Mouse (Mus musculus) bone marrow macrophage, adult 2 months (primary cell): ENCODE measurements around the gene Gm28230. TPM values are rescaled to one million over a fixed set of nuclear protein-coding genes. Genes with fewer than 3 reads are reported as not detected.
A peak's percentile ranks its signal among the peaks of the same experiment; 100 is the strongest.

Experiments used
- H3K27ac ChIP-seq: 2 replicates; pipeline ENCODE4 v1.5.1; 2012; ENCODE audit warnings: low read depth, low read length; ENCODE audit not compliant: insufficient read depth
- H3K4me1 ChIP-seq: 2 replicates; pipeline ENCODE4 v1.6.1; 2012; ENCODE audit warnings: low read length; ENCODE audit not compliant: control insufficient read depth, insufficient read depth
- H3K4me3 ChIP-seq: 2 replicates; pipeline ENCODE4 v1.5.1; 2012; ENCODE audit warnings: mild to moderate bottlenecking, low read length, moderate library complexity; ENCODE audit not compliant: insufficient read depth
- CTCF ChIP-seq: IDR thresholded peaks from 2 replicates; pipeline ENCODE4 v1.5.1; 2012; ENCODE audit warnings: low read depth, mild to moderate bottlenecking, low read length, moderate library complexity
- POLR2A ChIP-seq: IDR thresholded peaks from 2 replicates; pipeline ENCODE4 v1.6.1; 2012; ENCODE audit warnings: mild to moderate bottlenecking, low read depth, low read length, borderline replicate concordance
- polyA plus RNA-seq: library from polyadenylated mRNA; stranded (reverse); fragments of >200 nt; gene quantifications from 2 replicates; pipeline ENCODE4 v1.2.4, GENCODE M21; 2012; ENCODE audit not compliant: missing spikeins, insufficient read depth, insufficient read length

Gm28230 gene
- polyA plus RNA-seq, 1 experiment, result not detected

DNA sequence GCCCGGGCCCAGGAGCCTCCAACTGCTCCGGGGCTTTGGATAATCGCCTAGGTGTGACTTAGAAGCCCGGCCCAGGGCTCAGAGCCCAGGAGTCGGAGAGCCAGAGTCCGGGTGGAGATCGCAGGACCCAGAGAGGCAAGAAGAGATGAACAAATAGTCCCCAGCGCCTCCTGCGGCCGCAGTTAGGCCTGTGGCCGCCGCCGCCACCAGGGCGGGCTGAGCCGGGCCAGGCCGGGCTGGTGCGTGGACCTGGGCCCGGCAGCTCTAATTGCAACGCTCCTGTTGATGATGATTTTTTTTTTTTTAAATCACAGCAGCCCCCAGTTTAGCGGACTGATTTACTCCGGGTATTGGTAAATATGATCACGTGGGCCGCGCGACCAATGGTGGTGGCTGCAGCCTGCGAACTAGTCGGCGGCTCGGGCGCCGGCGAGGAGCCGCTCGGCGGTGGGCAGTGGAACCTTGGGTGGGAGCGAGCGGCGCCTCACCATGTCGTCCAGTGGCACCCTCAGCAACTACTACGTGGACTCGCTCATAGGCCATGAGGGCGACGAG, 28.9 kb upstream of the Gm28230 start, which contains the start of gene Hoxd9:
Gene Hoxd9 (plus strand): TSS at position 161 of the 555 bp plus-strand sequence.
- Histone ChIP-seq H3K4me3 (peak within 1 kb of the TSS; percentile 25), H3K27ac (no peak within 1 kb of the TSS), H3K4me1 (no peaks in the 10 kb centered on the region)
- TF ChIP-seq CTCF (no peak), POLR2A (no peak)

DNA sequence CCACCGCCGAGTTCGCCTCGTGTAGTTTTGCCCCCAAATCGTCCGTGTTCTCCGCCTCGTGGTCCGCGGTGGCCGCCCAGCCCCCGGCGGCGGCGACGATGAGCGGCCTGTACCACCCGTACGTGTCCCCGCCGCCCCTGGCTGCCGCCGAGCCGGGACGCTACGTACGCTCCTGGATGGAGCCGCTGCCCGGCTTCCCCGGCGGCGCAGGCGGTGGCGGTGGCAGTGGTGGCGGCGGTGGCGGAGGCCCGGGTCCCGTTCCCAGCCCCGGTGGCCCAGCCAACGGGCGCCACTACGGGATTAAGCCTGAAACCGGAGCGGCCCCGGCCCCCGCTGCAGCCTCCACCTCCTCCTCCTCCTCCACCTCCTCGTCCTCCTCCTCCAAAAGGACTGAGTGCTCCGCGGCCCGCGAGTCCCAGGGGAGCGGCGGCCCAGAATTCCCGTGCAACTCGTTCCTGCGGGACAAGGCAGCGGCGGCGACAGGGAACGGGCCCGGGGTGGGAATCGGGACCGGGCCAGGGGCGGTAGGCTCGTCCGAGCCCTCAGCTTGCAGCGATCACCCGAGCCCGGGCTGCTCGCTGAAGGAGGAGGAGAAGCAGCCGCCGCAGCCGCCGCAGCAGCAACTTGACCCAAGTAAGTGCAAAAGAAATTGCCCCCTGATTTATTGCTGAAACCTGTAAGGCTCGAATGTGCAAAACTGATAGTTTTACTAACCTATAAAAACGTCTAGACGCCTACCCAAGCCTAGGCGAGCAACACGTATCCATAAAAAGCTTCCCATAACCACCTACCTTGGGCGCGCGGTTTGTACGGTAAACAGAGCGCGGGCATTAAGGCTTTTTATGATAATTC, 28.1 kb upstream of the Gm28230 start:
- Histone ChIP-seq H3K4me1 (no peaks in the 10 kb centered on the region), H3K27ac (no peak overlapping the region), H3K4me3 (peak overlapping the region; percentile 25)
- TF ChIP-seq CTCF (no peak), POLR2A (no peak)

DNA sequence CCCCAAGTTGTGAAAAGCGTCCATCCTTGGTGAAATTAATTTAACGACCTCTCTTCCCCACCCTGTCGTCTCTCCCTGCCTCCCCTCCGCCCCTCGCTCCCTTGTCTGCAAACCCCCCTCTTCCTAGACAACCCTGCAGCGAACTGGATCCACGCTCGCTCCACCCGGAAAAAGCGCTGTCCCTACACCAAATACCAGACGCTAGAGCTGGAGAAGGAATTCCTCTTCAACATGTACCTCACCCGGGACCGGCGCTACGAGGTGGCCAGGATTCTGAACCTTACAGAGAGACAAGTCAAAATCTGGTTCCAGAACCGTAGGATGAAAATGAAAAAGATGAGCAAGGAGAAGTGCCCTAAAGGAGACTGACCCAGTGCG, 27.5 kb upstream of the Gm28230 start:
- H3K27ac ChIP-seq, result no peak overlapping the region
- TF ChIP-seq POLR2A, result no peak
- TF ChIP-seq CTCF, result no peak
- no peak overlapping the region for H3K4me3 ChIP-seq
- no peaks in the 10 kb centered on the region for H3K4me1 ChIP-seq

DNA sequence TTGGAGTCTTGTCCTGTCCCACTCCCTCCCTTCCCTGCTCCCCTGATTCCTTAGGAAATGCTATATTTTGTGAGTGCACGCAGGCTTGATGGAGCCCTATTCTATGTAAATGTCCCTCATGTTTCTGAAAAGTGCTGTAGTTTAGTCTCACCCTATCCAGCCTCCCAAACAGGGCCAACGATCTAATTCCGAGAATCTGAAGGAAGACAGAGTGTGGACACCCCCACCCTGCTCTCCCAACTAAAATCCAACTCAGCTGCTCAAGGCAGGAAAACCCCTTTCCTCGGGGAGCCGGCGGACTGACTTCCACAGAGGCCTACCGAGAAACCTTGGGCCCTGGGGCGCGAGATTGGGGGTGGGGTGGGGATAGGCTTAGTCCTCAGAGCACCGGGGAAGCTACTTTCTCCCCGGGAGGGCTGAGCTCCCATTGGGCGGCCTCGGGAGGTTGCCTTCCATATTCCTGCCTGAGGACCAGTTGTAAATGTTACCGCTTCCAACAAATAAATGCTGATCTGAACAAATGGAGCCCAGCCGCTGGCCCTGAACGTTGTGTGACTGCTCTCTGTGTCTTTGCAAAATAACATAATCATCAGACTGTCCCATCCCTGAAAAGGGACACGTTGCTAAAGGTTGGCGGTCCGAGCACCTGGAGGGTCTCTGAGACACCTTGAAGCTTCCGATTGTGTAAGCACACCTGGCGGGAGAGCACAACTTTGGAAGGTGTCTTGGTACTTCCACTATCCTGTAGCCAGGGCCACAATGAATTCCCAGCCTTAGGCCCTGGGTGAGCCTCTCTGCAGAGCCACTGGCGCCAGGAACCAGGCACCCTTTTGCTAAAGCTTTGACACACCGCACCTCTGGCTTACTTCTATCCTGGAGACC, 26.6 kb upstream of the Gm28230 start:
- no peaks in the 10 kb centered on the region for H3K4me1 ChIP-seq
- H3K27ac ChIP-seq, result no peak overlapping the region
- H3K4me3 ChIP-seq, result no peak overlapping the region
- TF ChIP-seq CTCF (no peak), POLR2A (no peak)

DNA sequence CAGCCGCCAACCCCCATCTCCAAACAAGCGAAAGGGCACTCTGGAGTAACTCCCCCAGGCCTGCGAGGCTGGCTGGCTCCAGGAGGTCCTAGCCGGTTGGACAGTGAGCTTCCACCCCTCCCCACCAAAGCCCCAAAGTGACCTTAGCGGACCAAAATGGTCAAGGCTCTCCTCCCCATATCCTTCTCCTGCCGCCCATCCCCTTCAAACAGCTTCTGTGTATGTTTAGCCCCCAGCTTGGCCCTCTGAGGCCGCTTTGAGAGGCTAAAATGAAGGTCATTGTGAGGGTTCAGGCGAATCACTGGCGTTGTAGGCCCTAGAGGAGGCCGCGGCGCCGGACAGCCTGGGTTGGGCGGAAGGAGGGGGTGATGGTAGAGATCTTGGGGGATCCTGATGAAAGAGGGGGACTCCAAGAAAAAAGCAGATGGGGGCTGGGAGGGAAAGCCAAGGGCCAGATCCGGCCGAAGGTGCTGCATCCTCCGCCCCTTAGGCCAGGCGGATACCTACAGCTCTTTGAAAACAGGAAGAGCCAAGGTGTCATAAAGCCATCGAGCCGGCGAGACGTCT, 25.9 kb upstream of the Gm28230 start:
- H3K4me1 ChIP-seq, result no peaks in the 10 kb centered on the region
- no peak overlapping the region for H3K4me3 ChIP-seq
- TF ChIP-seq CTCF, result no peak
- no peak for TF ChIP-seq POLR2A
- no peak overlapping the region for H3K27ac ChIP-seq

DNA sequence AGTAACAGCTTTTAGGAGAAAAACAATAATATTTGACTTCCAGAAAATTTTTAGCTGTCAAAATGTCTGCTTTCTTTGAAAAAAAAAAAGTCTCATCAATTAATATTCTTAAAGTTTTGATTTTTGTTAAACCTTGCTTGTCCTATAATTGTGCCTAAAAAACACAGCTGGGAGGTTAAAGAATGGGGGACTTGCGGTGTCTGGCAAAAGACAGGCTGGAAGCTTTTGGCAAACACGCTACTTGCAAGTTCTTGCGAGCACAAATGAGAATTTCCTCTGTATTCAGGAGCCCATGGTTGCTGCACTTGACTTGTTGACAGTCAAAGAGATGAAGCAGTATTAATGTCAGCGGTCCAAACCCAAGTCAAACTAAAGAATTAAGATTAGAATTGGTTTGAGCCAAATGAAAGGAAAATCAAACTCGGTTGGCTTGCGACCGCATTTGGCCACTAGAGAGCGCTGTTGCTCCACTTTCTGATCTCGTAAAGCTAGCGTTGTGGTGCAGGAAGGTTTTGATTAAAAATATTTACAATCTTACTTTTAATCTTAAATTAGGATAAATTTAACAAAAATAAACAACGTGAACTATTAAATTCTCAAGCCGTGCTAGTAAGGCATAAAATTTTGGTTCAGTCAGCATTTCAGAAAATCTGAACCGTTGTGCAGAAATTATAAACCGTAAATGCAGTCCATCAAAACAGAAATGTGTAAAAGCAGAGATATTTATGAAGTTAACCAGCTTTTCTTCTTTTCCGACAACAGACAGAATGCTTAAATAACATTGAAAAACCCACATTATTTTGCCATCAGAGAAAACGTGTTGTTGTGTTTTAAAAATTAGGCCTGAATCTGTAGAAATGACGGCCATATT, 24.3 kb upstream of the Gm28230 start:
- no peak overlapping the region for H3K27ac ChIP-seq
- no peaks in the 10 kb centered on the region for H3K4me1 ChIP-seq
- H3K4me3 ChIP-seq, result no peak overlapping the region
- TF ChIP-seq POLR2A (no peak), CTCF (peak; percentile 92)

DNA sequence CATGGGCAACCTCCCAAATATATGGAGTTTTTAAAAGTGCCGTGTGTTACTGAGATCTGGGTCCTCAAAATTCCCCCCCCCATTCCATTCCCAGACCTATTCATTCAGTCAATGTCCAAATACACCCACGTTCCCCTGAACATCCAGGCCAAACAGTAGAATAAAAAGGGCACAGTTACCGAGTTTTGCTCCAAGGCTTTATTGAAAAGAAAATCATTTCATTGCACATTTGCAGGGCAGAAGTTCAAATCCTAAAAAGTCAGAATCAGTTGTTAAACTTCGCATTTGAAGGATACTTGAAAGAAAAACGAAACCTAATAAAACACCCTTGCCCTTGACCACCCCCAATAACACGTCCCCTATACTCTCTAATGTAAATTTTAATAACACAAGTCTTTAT, 23.7 kb upstream of the Gm28230 start:
- Histone ChIP-seq H3K4me1 (no peaks in the 10 kb centered on the region), H3K27ac (no peak overlapping the region), H3K4me3 (no peak overlapping the region)
- TF ChIP-seq CTCF (no peak), POLR2A (no peak)

DNA sequence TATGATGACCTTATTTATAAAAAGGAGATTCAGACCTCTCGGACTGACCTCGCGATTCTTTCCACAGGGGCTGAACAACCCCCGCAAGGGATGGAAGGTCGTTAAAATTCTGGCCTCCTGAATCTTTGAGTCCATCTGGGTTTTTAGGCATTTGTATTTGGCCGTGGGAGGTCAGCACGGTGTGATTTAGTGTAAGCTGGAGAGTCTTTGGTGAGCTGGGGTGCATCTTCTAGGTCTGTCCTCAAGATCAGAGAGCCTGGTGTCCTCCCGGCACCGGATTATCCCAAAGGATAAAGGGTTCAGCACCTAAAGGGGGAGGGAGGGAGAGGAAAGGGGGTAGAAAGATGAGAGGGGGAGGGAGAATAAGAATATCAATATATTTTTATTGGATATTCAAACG, 23.2 kb upstream of the Gm28230 start:
- Histone ChIP-seq H3K27ac (no peak overlapping the region), H3K4me1 (no peaks in the 10 kb centered on the region), H3K4me3 (no peak overlapping the region)
- no peak for TF ChIP-seq CTCF
